Mouse (Mus musculus): Measurements from ENCODE around the gene Vmn1r100.
"Not testable (repeated sequence)": the region's sequence is repeated elsewhere in the genome, so short reads cannot be mapped to it uniquely, and the experiment has no call there.

Vmn1r100 gene

DNA sequence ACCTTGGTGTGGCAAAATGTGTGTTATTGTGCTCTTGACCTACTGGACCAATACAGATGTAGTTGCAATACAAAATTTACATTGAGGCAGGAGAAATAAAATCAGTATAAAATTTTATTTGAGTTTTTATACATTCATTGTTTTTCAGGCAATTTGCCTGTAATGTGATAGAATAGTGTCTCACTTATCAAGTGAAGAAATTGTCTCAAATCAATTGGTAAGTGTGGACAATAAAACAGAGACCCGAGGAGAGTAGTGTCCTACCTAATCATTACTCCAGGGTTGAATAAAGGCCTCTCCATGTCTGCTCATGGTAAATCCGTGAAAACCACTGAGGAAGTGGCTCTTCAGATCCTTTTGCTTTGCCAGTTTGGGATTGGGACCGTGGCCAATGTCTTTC lies at the start of gene Vmn1r100:
Vmn1r100 (plus strand) TSS at position 301 of the 400 bp plus-strand sequence.
- not testable (repeated sequence) for DNase-seq

DNA sequence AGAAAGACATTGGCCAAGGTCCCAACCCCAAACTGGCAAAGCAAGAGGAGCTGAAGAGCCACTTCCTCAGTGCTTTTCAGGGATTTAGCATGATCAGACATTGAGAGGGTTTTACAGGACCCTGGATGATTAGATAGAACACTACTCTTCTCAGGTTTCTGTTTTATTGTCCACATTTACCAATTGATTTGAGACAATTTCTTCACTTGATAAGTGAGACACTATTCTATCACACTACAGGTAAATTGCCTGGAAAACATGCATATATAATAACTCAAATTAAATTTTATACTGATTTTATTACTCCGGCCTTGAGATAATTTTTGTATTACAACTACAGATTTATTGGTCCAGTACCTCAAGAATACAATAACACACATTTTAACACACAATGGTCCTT lies 42.4 kb upstream of the Vmn1r100 start, which contains the start of gene Gm5728:
Gm5728 (minus strand) TSS at position 101 of the 400 bp plus-strand sequence.
- DNase-seq, result not testable (repeated sequence)

- not testable (repeated sequence) for DNase-seq
Measured at GRCm38 (mm10) chr7:20442493-20442892, 24.8 kb downstream of the Vmn1r100 start, which contains the start of gene Vmn1r101. Gene Vmn1r101 (minus strand): TSS chr7:20442593.
